Mouse (Mus musculus) kidney, adult 2 months (tissue): ENCODE measurements at regions not wholly inside any gene's neighbourhood (a gene's known extent, or its start where the extent isn't known, plus 50 kb on each side); places are given as distances from the start of the nearest gene placed in this dataset.
"Not testable (repeated sequence)": the region's sequence is repeated elsewhere in the genome, so short reads cannot be mapped to it uniquely, and the experiment has no call there.

Experiments used
- DNase-seq: peaks from one replicate; pipeline ENCODE4 v3.0.0; 2021
- H3K27ac ChIP-seq: fragments of 200-500 bp; 2 replicates; pipeline ENCODE4 v1.5.1; 2012; ENCODE audit warnings: low read depth, low read length, control low read depth, inconsistent platforms; ENCODE audit not compliant: insufficient read depth
- H3K27me3 ChIP-seq: fragments of 200-500 bp; replicated peaks from 2 replicates; pipeline ENCODE4 v1.6.1; 2012; ENCODE audit warnings: mild to moderate bottlenecking, moderate library complexity, low read length, inconsistent platforms; ENCODE audit not compliant: control insufficient read depth, insufficient read depth
- H3K36me3 ChIP-seq: fragments of 200-500 bp; 2 replicates; pipeline ENCODE4 v1.6.1; 2012; ENCODE audit warnings: mild to moderate bottlenecking, moderate library complexity, low read length, inconsistent platforms; ENCODE audit not compliant: control insufficient read depth, insufficient read depth
- H3K4me1 ChIP-seq: fragments of 200-500 bp; 2 replicates; pipeline ENCODE4 v1.6.1; 2011; ENCODE audit warnings: low read length; ENCODE audit not compliant: control insufficient read depth, insufficient read depth
- H3K4me3 ChIP-seq: fragments of 200-500 bp; 2 replicates; pipeline ENCODE4 v1.5.1; 2011; ENCODE audit warnings: mild to moderate bottlenecking, low read depth, low read length, control low read depth; ENCODE audit not compliant: insufficient read depth
- CTCF ChIP-seq: fragments of 200-500 bp; conservative IDR thresholded peaks from 2 replicates; pipeline ENCODE4 v1.5.1; 2011; ENCODE audit warnings: low read depth, mild to moderate bottlenecking, control low read depth, low read length, moderate library complexity, mixed read lengths; ENCODE audit not compliant: insufficient read depth, insufficient read length
- POLR2A ChIP-seq: fragments of 200-500 bp; IDR thresholded peaks from one replicate; pipeline ENCODE4 v1.6.1; 2011; ENCODE audit warnings: low read depth, low read length, control low read depth
- WGBS: fragments of 180-500 bp; shearing (Covaris S2); methylation state at CpG from one replicate; pipeline ENCODE4 v1.1.7; 2018; 5-methylcytosine and 5-hydroxymethylcytosine counted together

DNA sequence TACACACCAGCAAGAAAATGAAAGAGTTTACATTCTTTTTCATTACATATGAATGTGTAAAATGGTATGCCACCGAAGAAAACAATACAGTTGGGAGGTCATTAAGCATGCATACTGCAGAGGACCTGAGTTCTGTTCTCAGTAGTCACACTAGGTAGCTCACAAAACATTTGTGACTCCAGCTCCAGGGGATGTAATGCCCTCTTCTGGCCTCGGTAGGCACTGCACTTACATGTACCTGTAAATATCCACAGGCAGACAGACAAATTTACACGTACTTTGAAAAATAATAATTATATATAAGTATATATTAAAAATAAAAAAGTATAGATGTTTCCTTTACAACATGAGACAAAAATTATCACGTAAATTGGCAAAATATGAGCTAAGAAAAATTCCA is 342.3 kb upstream of the Gm28363 start:
- Histone ChIP-seq H3K36me3 (no peaks in the 10 kb centered on the region), H3K4me1 (peaks cover 9% of the 10 kb centered on the region), H3K4me3 (no peak overlapping the region), H3K27ac (no peak overlapping the region), H3K27me3 (no peaks in the 10 kb centered on the region)
- TF ChIP-seq CTCF (no peak), POLR2A (no peak)
- DNase-seq = peak; percentile 19
- WGBS = 85% methylated on average over 4 of the region's 4 CpGs

DNA sequence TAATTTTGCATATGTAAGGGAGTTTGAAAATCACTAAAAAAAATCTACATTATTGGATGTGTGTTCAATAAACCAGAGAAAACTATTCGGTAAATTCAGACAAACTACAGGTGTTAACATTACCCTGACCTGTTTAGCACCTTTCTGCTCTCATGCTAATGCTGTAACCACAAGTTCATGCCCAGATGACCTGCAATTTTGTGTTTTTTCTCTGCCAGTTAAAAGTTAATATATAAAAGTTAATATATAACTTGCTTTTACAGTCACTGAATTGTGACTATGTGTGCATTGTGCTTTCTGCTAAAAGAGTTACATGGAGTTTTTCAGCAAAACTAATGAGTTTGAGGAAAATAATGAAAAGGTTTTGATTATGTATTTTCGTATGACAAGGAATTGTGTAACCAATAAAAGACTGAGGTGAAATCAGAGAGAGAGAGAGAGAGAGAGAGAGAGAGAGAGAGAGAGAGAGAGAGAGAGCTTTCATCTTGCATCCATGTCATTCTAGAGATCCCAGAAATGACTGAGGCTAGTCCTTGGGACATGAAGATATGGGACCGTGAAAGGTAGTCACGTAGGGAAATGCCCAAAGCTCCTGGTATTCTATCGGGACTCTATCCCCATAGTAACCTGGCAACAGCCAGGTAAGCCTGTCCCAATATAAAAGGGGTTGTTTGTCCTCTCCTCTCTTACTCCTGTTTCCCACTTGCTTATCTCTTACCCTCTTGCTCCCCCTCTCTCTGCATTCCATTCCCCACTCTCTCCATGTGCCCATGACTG is 340.3 kb upstream of the Gm28363 start:
- peak; percentile 53 for DNase-seq
- peaks cover 9% of the 10 kb centered on the region for H3K4me1 ChIP-seq
- 26% methylated on average over 5 of the region's 5 CpGs for WGBS

DNA sequence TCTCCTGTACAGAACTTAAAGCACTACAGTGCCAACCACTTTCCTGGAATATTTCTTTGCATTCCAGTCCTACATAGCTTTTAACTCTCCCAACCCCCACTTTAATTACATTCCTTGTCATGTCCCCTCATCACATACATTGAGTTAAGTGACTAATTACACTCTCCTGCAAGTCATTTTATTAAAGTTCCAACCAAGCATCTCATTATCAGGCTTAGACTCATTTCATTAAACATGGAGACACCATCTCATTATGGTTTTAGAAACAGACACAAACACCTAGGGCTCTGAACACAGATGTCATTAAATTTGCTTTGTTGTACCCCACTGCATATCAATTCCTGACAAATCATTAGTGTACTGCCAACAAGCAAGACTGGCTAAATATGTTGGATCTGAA is 332.9 kb upstream of the Gm28363 start:
- H3K36me3 ChIP-seq = no peaks in the 10 kb centered on the region
- H3K4me1 ChIP-seq = no peaks in the 10 kb centered on the region
- no peak for DNase-seq
- no peaks in the 10 kb centered on the region for H3K27me3 ChIP-seq
- no peak for TF ChIP-seq POLR2A
- no peak for TF ChIP-seq CTCF
- H3K4me3 ChIP-seq = no peak overlapping the region
- no peak overlapping the region for H3K27ac ChIP-seq

More for the DNA sequence above, 340.3 kb upstream of the Gm28363 start:
- peak overlapping the region; percentile 68; the same call in 1 of the 2 replicates for H3K27ac ChIP-seq
- no peak overlapping the region for H3K4me3 ChIP-seq
- no peak for TF ChIP-seq CTCF
- no peak for TF ChIP-seq POLR2A
- H3K27me3 ChIP-seq = no peaks in the 10 kb centered on the region
- H3K36me3 ChIP-seq = no peaks in the 10 kb centered on the region

DNA sequence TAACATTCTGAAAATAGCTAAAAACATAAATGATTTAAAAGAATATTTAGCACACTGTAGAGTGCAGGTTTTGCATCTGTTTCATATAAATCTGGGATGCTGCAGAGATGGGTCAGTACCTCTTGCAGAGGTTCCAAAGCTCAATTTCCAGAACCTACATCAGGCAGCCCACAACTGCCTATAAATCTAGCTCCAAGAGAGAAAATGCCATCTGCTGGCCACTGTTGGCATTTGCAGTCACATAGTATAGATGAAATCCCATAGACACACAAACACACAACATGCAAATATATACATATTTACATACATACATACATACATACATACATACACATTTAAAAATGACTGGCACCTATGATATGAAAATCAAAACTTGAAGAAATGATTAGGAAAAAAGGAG is 284.6 kb upstream of the Gm28363 start:
- Histone ChIP-seq H3K4me3 (no peak overlapping the region), H3K36me3 (no peaks in the 10 kb centered on the region), H3K4me1 (no peaks in the 10 kb centered on the region), H3K27me3 (no peaks in the 10 kb centered on the region), H3K27ac (no peak overlapping the region)
- DNase-seq = peak; percentile 18
- no peak for TF ChIP-seq CTCF
- TF ChIP-seq POLR2A = no peak

DNA sequence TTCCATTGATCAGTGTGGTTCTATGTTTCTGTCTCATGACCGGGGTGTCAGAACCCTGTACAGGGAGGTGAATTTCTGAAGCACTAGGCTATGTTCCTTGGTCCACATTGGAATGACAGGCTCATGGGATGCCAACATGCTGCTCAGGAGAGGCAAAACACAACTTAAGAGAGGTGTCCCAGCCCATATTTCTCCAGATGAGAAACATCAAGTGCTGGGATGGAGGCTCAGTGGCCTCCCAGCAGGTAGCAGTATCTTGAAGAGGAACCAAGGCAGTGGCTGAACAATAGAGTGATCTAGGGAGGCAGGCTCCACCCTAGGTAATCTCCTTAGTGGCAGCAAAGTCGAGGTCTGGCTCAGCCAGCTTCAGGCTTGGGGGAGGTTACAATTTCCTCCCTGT is 239.2 kb upstream of the Gm28363 start:
- TF ChIP-seq CTCF (no peak), POLR2A (no peak)
- Histone ChIP-seq H3K27ac (no peak overlapping the region), H3K4me1 (no peaks in the 10 kb centered on the region), H3K27me3 (no peaks in the 10 kb centered on the region), H3K36me3 (no peaks in the 10 kb centered on the region), H3K4me3 (no peak overlapping the region)
- WGBS = 75% methylated on average over 2 of the region's 2 CpGs
- no peak for DNase-seq

DNA sequence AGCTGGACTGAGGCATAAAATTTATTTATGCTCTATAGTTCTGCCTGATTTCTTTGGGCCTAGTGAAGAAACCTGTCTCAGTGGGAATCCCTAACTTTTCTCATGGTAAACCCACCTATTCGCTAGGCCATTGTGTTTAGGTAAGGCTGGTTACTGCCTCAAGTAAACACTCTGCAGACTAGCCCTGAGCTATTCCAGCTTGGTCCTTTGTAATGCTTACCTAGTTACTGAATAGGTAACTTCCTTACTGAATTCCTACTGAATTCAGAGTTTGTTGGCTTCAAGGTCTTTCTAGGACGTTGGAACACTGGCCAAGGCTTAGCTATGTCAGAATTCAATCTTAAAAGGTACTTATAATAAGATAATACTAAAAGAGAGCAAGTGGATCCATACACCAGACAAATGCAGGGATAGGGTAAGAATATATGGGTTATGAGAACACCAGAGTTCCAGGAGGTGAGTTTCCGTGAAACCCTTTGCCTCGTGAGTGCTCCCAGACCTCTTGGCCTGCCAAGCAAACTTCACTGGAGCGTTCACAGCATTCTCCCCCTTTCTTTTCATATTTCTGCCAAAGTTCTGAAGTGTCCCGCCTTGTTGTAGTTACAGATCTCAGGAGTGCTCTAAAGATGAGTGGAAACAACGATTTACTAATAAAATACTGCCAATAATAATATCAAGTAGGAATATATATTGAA is 238.6 kb upstream of the Gm28363 start:
- H3K36me3 ChIP-seq, H3K27ac ChIP-seq, H3K4me3 ChIP-seq, H3K27me3 ChIP-seq, H3K4me1 ChIP-seq: not testable (repeated sequence)
- peak; percentile 1 for DNase-seq
- 58% methylated on average over 7 of the region's 7 CpGs for WGBS

DNA sequence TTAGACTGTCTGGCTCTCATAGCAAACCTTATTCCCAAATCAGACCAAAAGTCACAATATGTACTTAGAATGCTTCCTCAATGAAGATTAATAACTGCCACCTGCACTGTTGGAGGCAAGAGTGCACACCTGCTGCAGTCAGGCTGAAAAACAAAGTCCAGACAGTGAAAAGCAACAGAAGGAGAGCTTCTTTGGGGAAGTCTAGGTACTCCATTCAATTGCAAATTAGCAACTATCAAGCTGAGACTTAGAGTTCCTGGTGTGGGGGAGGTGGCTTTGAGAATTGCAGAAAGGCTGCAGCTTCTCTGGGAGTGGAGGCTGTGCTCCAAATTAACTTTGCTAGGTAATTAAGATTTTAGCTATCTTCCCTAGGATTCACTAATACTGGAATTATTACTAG is 237.8 kb upstream of the Gm28363 start:
- not testable (repeated sequence) for DNase-seq, H3K4me1 ChIP-seq, H3K36me3 ChIP-seq, H3K27me3 ChIP-seq, H3K27ac ChIP-seq, H3K4me3 ChIP-seq

DNA sequence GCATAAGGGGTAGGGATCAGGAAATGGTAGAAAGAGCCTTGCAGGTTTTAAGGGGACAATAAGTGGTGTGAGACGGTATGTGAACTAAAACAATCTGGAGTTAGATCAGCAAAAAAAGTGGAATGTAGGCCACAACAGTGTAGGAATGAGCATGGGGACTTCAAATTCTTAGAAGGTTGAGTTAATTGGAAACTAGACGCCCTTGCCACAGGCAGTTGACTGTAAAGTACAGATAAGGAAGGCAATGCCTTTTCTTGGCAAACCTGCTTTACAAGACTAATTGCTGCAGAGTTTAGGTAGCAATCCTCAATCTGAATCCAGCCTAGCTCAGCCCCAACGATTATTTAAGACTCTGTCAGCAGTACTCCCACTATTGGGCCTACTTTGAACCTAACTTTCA is 206.8 kb upstream of the Gm28363 start:
- Histone ChIP-seq H3K27me3 (no peaks in the 10 kb centered on the region), H3K4me3 (no peak overlapping the region), H3K4me1 (peaks cover 3% of the 10 kb centered on the region; the same call in 1 of the 2 replicates), H3K27ac (peak overlapping the region; percentile 92), H3K36me3 (no peaks in the 10 kb centered on the region)
- TF ChIP-seq POLR2A = no peak
- TF ChIP-seq CTCF = no peak
- WGBS = 38% methylated on average over 3 of the region's 3 CpGs
- DNase-seq = peak; percentile 62
